Mouse (Mus musculus): ENCODE results near the gene Sbno2.

The Sbno2 gene

DNA sequence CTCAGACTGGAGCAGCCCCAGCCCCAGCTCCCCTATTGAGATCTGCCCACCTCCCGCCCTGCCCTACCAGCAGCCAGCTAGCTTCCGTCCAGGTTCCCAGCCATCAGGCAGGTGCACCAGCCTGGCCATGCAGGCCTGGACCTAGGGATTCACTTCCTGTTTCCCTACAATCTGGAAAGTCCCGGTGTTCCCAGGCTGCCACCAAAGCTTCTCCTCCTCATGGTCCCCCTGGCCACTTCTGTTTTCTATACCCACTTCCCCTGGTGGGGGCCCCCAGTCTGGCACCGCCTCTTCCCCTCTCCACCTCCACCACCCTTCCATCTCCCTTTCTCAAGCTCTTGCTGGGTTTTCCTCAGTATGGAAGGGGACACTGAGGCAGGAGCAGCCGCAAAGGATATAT is at the start of gene Sbno2:
Sbno2 (minus strand) TSS at position 112 of the 400 bp plus-strand sequence.
- no peak for DNase-seq (ENCODE audit: low read depth)

DNA sequence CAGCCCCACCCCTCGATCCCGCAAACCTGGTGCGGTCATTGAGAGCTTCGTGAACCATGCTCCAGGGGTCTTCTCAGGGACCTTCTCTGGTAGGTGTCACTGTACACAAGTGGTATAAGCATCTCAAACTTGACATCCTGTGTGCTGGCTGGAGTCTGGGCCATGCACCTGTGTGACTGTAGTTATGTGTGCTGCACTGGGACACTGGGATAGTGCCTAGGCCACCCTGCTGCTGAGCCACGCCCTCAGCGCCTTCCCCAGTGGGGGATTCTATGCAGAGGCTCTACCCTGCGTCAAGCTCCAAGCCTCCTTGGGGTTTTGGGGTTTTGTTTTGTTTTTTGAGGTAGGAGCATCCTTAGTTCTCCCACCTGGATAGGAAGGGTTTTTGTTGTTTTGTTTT is 49.0 kb upstream of the Sbno2 start:
- no peak for DNase-seq (ENCODE audit: low read depth)

DNA sequence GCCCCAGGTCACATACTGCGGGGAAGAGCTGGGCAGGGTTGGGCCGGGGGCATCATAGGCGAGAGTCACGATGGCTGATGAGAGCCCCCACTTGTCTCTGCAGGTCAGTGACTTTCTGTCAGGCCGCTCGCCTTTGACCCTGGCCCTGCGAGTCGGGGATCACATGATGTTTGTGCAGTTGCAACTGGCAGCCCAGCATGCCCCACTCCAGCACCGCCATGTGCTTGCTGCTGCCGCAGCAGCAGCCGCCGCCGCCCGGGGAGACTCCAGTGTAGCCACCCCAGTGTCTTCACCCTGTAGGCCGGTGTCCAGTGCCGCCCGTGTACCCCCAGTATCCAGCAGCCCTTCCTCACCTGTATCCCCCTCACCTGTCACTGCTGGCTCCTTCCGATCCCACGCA is 48.3 kb upstream of the Sbno2 start:
- DNase-seq (ENCODE audit: low read depth): no peak

DNA sequence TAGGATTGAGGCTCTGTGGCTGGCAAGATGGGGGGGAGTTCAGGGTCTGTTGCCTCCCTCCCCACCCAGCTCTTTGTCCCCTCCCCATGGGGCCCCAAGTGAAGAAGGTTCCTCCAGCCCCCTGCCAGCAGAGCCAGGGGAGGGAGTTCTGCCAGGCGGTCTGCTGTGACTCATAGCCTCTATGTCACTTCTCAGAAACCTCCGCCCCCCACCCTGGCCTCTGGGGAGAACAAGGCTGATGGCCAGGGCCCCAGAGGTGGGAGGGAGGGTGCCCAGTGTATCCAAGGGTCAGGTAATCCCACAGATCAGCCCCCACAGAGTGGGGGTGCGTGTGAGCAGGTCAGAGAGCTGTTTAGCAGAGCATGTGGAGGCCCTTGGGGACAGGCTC is 47.5 kb upstream of the Sbno2 start:
- DNase-seq (ENCODE audit: low read depth): no peak

DNA sequence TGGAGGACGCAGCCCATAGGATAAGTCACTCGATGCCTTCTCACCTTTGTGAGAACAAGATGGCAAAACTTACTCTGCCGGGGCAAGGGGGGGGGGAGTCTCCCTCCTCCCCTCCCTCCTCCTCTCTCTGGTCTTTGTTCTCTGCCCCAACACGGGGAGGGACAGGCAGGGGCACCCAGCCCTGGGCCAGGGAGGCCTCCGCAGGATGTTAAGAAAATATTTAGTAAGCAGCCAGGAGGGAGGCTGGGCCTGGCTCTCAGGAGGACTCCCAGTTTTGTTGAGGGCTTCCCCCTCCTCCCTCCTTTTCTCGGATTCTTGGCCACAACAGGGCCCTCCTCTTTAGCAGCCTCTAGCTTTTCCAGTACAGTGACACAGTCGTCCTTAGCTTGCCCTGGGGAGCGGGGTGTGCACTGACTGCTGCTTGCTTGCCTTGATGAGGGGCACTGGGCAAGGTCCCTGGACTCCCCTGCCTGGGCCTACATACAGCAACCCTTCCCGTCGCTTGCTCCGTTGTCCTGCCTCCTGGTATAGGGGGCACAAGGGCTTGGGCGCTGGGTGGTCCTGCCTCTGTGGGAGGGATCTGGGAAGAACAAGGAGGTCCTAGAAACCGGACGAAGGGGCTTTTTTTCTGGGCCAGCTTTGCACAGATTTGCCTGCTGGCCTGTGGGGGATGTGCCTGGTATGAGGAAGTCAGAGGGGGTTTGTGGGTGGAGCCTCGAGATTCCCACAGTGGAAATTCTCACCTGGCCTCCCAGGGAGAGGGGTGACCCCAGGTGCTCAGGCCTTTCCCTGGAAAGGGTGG is 46.9 kb upstream of the Sbno2 start:
- no peak for DNase-seq (ENCODE audit: low read depth)

DNA sequence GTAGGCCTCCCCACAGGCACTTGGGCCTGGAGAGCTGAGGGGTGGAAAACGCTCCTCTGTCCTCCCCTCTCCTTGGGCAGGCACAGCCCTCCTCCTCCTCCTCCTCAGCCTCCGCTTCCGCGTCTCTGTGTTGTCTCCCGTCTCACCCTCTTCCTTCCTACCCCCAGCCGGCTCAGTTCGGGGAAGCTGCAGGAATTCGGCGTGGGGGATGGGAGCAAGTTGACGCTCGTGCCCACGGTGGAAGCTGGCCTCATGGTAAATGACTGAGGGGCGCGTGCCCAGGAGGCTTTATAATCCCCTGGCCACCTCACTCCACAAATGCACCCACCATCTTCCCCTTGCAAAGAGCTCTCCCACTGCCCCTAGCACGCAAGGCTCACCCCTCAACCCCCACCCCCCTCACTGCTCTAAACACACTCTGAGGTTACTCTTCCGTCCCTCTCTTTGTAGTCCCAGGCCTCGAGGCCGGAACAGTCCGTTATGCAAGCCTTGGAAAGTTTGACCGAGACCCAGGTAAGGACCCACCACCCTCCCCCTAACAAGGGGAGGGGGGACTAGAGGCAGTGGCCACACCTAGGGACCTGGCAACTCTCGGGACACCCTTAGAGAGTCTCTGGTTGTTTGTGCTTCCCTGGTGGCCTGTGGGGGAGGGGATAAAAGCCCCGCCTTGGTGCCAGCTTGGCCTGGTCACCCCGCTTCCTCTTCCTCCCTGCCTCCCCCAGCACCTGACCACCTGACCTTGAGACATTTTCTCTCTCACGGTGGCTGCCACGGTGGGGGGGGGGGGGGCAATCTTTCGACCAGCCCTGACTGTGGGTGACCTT is 46.1 kb upstream of the Sbno2 start:
- no peak for DNase-seq (ENCODE audit: low read depth)

DNA sequence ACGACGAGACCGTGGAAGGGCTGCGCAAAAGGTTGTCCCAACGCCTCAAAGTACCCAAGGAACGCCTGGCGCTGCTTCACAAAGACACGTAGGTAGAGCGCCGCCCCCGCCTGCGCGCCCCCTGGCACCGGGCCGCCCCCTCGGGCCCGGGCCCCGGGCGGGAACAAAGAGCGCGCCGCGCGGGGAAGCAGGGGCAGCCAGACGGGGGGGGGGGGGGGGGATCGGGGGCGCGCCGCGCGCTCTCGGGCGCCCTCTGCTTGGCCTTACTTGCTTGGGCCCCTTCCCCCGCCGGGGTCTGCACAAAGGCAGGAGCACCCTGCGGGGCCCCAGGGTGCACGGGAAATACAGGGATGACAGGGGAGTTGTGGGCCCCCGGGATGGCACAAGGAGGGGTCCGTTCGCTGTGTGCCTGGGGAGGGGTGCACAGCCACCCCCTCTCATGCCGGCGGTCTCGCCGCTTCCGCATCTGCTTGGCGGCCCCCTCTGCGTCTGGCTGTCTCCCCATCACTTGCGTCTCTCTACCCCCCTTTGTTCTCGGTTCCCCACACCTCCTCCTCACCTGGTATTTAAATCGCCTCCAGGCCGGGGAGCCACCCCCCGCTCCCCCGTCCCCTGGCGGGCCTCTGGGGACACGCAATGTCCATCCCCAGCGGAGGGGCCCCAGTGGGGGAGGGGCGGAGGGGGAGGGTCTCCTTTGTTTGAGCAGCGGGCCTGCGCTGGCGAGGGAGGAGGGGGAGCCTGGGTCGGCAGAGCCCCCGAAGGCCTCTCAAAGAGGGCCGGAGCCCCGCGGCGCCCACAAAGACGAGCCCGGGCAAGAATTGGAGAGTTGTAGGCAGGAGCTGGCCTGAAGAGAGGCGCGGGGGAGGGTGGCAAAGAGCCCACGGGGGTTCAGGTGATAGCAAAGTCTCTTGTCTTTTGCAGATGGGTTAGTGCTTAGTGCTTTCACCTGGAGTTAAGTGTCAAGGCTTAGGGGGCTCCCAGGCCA is 45.1 kb upstream of the Sbno2 start:
- no peak for DNase-seq (ENCODE audit: low read depth)

DNA sequence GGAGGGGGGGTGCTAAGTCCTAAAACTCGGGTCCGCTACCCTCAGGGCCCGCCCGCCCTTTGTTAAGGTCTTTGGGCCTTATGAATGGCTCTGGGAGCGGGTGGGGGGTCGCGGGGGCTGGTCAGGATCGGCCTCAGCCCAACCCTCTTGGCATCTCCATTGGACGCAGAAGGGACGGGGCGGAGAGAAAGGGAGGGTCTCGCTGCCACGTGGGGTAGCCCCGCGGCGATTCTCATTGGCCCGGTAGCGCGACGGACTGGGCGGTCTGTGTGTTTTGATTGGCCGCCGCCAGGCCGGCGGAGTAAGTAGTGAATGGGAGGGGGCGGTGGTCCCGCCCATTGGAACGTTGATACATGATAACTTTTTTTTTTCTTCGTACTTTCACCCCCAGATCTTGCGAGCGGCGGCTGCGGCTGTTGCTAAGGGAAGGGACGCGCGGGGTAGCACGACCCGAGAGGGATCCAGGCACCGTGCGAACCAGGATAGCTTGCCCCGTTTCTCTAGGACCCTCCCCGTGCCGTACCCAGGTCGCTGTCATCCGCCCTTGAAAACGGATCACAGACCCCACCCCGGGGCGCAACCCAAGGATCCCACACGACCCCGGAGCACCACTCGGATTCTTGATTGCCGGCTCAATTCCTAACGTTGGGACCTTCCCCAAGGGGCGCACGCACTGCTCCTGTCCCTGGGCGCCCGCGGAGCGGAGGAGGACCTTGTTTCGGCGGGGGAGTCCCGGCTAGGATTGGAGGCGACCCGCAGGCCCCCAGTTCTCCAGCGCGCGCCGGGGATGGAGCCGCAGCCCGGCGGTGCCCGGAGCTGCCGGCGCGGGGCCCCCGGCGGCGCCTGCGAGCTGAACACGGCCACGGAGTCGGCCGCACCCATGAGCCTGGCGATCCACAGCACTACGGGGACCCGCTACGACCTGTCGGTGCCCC is 44.2 kb upstream of the Sbno2 start:
- peak; percentile 96 for DNase-seq (ENCODE audit: low read depth)

DNA sequence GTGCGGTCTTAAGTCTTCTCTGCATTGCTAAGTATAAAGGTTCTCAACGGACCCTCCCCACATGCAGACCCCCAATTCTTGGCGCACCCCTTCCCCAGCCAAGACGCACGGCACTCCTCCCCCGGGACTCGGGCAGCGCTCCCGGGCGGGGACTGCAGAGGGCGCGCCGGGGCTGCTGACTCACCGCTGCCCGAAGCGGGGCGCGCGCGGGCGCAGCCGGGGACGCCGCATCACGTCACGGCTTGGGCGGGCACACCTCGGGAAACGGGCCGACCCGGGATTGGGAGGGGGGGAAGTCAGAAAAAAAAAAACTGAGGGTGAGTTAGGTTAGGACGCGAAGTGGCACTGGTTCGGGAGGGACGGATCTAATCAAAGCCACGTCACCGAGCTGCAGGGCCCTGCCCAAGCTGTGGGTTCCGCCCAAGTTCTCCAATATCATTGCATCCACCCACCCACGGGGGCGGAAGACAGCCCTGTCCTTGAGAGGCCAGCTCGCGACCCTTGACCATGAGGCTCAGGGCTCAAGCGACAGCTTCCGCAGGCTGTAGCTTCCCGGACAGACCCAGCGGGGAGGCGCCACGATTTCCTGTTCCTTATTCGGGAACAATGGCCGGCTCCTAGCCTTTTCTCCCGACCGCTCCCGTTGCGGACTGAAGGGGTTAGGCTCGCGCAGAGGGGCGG is 43.4 kb upstream of the Sbno2 start:
- DNase-seq (ENCODE audit: low read depth): peak; percentile 87

DNA sequence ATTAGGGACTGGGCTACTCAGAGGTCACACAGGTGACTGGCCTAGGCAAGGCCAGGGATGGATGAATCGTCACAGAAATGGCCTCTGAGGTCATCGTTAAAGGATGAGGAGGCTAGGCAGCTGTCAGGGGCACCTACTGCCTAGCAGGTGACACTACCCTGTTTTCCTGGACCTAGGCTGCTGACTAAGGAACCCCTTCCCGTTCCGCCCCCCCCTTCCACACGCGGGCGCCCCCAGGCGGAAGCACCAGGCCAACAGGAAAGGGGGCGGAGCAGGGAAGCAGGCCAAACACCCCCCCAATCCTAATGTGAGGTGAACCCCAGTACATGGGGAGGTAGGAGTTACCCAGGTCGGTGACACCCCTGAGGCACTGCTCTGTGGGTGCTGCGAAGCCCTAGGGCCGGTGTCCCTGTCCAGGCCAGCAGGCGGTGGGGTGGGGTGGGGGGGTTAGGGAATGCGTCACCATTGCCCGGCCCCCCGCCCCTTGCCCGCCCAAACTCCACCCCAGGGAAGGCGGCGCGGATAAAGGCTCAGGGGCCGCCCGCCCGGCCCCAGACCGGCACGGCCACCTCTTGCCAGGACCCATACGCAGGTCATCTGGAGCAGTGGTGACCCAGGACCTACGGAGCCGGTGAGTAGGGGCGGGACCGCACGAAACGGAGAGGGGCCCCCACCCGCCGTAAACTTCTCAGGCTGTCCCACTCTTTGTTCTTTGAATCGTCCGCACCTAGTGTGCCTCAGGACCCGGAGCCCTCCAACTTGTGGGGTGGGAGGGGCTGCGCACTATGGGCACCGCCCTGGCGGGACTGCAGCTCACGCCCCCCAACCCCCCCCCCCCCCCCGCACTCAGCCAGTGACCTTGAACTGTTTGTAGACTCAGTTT is 42.6 kb upstream of the Sbno2 start, which contains the start of gene Midn:
Midn (plus strand) TSS at position 554 of the 883 bp plus-strand sequence.
- DNase-seq (ENCODE audit: low read depth): no peak

DNA sequence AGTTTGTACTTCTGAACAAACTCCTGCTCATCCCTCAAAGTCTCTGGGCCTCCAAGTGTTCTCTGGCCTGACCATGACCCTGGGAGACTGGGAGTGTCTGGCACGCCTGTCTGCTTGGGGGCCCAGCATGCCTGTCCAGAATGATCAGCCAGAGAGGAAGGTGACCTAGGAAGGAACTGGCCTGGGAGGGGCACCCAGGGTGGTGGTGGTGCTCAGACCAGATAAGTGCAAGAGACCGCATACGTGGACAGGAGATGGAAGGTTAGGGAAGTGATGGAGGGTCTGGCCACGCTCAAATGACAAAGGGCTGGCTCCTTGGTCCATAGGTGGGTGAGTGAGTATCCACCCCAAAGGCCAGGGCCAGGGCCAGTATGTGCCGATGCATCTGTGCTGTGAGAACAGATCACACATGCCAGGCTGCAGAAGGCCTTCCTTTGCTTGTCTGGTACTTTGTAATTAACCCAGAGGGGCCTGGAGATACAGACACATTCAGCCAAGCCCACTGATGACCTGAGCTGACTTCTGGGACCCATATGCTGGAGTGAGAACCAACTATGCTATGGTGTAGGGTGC is 41.9 kb upstream of the Sbno2 start:
- DNase-seq (ENCODE audit: low read depth): no peak

DNA sequence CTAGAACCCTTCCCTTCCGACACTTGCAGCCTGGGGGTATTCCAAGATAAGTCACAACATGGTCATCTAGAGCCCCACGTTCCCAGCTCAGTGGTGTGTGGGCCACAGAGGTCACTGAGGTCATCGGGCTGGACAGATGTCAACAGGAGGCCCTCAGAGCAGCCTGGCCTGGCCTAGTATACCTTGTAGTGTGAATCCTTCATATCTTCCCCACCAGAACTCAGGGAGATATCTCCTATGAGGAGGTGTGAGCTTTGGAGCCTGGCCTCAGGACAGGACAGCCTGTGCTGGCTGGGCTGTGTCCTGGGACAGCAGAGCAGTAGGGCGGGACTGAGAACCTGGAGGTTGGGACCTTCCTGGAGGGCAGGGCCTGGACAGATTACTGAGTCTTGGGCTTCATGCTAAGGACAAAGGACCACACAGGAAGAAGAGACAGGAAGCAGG is 41.2 kb upstream of the Sbno2 start:
- DNase-seq (ENCODE audit: low read depth): no peak

DNA sequence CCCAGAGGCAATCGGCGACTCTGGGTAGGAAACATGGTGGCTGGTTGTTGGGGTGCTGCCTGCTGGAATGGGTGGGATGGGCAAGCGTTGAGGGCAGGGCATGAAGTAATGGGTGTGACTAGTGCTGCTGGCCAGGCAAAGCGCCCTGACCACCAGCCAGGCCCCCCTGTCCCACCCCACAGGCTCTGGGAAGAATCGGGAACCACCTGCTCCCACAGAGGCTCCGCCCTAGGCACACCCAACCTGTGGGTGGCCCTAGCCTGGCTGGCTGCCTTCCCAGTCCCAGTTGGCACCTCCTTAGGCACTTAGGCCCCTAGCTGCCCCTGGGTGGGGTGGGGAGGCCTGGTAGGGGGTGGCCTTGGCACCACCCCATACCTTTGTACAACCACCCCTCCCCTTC is 40.5 kb upstream of the Sbno2 start:
- DNase-seq (ENCODE audit: low read depth): no peak

DNA sequence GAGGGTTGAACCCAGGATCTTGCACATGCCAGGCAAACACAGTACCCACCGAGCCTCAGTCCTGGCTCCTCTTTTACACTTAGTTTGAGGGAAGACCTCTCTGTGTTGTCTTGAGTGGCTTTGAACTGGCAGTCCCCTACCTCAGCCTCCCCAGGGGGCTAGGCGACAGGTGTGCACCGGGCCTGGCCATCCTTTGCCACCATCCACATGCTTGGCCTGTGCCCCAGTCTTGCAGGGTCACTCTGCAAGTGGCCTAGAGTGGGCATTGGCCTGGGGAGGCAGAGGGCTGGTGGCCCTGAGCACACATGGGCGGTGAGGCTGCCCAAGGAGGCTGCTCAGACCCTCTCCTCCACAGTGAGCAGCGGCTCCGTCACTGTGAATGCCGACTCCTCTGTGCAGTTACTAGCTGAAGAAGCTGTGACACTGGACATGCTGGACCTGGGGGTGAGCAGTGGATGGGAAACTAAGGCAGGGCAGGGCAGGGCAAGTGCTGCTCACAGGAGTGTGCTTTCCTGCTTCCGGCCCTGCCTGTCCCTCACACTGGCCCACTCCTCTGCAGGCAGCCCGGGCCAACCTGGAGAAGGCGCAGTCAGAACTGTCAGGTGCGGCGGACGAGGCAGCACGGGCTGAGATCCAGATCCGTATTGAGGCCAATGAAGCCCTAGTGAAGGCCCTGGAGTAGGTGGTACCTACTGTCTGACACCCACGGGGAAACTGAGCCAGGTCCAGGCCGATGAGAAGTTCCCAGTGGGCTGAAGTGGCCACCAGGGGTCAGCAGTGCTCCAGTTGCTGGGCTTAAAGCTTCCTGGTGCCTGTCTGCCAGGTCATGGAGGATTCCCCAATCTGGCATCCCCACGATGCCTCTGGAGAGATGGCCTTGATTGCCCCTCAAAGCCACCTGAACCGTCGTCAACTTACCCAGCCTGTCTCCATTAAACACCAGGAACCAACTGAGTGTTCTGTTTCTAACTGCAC is 39.8 kb upstream of the Sbno2 start:
- DNase-seq (ENCODE audit: low read depth): no peak

DNA sequence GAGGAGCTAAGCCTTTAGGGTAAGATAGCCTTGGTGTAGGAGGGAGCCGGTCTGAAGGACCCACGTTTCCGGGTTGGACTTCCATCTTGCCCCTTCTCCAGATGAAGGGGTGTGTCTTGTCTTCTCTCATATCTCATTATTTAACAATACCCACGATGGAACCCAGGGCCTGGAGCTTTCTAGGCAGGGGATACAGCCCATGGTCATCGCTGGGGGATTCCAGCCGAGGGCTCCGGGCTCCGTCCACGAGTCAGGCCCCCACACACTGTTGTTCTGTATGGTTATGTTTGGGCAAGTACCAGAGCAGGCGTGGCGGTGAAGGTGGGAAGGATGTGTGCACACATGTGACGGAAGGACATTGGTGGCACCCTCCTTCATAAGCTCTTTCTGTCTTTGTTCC is 38.8 kb upstream of the Sbno2 start:
- DNase-seq (ENCODE audit: low read depth): no peak

DNA sequence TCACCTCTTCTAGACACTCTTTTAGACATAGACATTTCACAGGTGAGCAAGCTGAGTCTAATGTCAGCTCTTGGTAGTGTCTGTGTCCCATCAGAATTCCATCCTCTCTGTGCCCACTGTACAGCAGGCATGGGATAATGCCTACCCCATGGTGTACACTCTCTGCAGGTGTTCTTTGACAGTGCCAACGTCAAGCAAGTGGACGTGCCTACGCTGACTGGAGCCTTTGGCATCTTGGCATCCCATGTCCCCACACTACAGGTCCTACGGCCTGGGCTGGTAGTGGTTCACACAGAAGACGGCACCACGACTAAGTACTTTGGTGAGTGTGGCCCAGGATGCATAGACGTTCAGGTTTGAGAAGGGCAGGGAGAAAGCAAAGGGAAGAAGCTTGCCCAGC is 38.3 kb upstream of the Sbno2 start:
- no peak for DNase-seq (ENCODE audit: low read depth)

DNA sequence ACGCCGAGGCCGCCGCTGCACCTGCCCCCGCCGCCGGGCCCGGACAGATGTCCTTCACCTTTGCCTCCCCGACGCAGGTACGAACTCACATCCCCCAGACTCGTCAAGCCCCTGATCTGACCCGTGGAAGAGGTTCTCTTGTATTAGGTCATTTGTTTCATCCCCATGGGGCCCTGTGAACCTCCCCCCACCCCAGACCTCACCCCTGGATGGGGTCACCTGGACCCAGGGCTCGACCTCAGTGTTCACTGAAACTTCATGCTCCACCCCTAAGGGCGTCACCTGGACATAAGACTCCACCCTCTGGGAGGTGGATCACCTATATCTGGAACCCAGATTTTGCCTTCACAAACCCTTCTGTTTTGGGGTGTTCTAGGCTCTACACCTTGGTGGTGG is 37.2 kb upstream of the Sbno2 start:
- DNase-seq (ENCODE audit: low read depth): no peak

Measured in c-Kit-positive CD71-negative TER-119-negative erythroid progenitor cells, embryonic 14.5 days (primary cell).